ENCODE assay signal across 24 mouse cellular contexts in genomic region chr14:61642668-61643067, GRCm38 (mm10). TPM values are rescaled to one million over a fixed set of nuclear protein-coding genes. Genes with fewer than 3 reads are reported as not detected.
DNase-seq lines count a peak whose midpoint lies in the region; ATAC-seq and TF ChIP-seq lines count a peak whose summit lies in the region.
"Had no signal": no experiment of that assay in that cellular context is flagged by ENCODE, and none has a peak within 500 bp of the region (broad histone marks: within the 10 kb centered on the region; RNA-seq: fewer than 3 reads in every experiment).

No protein-coding gene starts in this region.

- H3K79me2 ChIP-seq in MEL (ENCODE audit: control insufficient read depth, insufficient read depth, low read length, poor library complexity): peaks cover 21% of the 10 kb centered on the region

- H3K4me2 ChIP-seq in lung, embryonic 16.5 days (ENCODE audit: low read depth, low read length): no peak overlapping the region
- H3K4me2 ChIP-seq: embryonic facial prominence, embryonic 12.5 days; forebrain, embryonic 13.5 days; forebrain, embryonic 15.5 days had no signal

- TF ChIP-seq POLR2A in lung, adult 2 months (IDR thresholded peaks at IDR 0.05; ENCODE audit: borderline replicate concordance, extremely low read depth, low read depth, low read length): no peak
- no peak for TF ChIP-seq POLR2A in MEL (IDR thresholded peaks at IDR 0.05; ENCODE audit: control insufficient read depth in 1 of 2, insufficient read depth in 1 of 2, low read depth in 1 of 2, low read length in 2 of 2, poor library complexity in 1 of 2)

- H3K36me3 ChIP-seq in lung, embryonic 16.5 days (ENCODE audit: control insufficient read depth, insufficient read depth, low read length): no peaks in the 10 kb centered on the region; the same call in 1 of the 2 replicates
- peaks cover 21 to 31% of the 10 kb centered on the region in 2 experiments for H3K36me3 ChIP-seq in MEL (ENCODE audit: control insufficient read depth in 1 of 2, insufficient read depth in 2 of 2, low read length in 2 of 2)
- H3K36me3 ChIP-seq: embryonic facial prominence, embryonic 12.5 days; forebrain, embryonic 15.5 days had no signal

- no peaks in the 10 kb centered on the region for H3K4me1 ChIP-seq in lung, embryonic 16.5 days (replicated peaks; ENCODE audit: control insufficient read depth, insufficient read depth, low read length)
- H3K4me1 ChIP-seq in lung, adult 2 months (ENCODE audit: control insufficient read depth, insufficient read depth, low read length): no peaks in the 10 kb centered on the region
- peaks cover 0 to 40% of the 10 kb centered on the region in 2 experiments; a peak in 3 of 4 replicates for H3K4me1 ChIP-seq in MEL (ENCODE audit: control insufficient read depth in 1 of 2, insufficient read depth in 2 of 2, low read length in 2 of 2)
- H3K4me1 ChIP-seq: embryonic facial prominence, embryonic 12.5 days; forebrain, embryonic 13.5 days; forebrain, embryonic 15.5 days had no signal

- no peak for TF ChIP-seq RAD21 in MEL (IDR thresholded peaks at IDR 0.05; ENCODE audit: low read depth, low read length)

- DNase-seq in gastrocnemius, adult 2 months: no peak
- no peak for DNase-seq in gastrocnemius, postnatal 14 days
- no peak for DNase-seq in lung, postnatal 14 days
- DNase-seq in lung, postnatal 25 days (ENCODE audit: low spot score): peak; percentile 44
- no peak for DNase-seq in lung, adult 2 months
- no peak for DNase-seq in MEL (ENCODE audit: low read depth, low spot score)
- DNase-seq: adrenal gland, adult 2 months; adrenal gland, postnatal 10 days; adrenal gland, postnatal 25 days; B cell, adult 2 months; cerebellum, adult 11 months; cerebellum, adult 18-20 months; cerebellum, adult 8-10 months; cerebellum, adult 9-11 months; cerebellum, postnatal 14 days; cerebellum, postnatal 36 days; embryo, embryonic 11 days had no signal

- TF ChIP-seq EP300 in MEL (IDR thresholded peaks at IDR 0.05; ENCODE audit: low read depth in 1 of 2, low read length in 2 of 2): no peak

- H3K9me3 ChIP-seq in lung, embryonic 16.5 days (ENCODE audit: control insufficient read depth, low read length): no peaks in the 10 kb centered on the region
- H3K9me3 ChIP-seq in MEL (replicated peaks; ENCODE audit: insufficient read depth, low read length): no peaks in the 10 kb centered on the region
- H3K9me3 ChIP-seq: embryonic facial prominence, embryonic 12.5 days; forebrain, embryonic 13.5 days; forebrain, embryonic 15.5 days; G1E had no signal

- H3K27ac ChIP-seq in gastrocnemius, adult 2 months: peak overlapping the region; percentile 44; the same call in 1 of the 2 replicates
- no peak overlapping the region for H3K27ac ChIP-seq in lung, embryonic 16.5 days (ENCODE audit: low read length)
- no peak overlapping the region for H3K27ac ChIP-seq in MEL (ENCODE audit: control insufficient read depth, low read depth, low read length)
- H3K27ac ChIP-seq: embryonic facial prominence, embryonic 12.5 days; forebrain, embryonic 13.5 days; forebrain, embryonic 15.5 days had no signal

- WGBS in lung, embryonic 16.5 days: 22% methylated on average over 1 of the region's 1 CpGs
- WGBS in lung, adult 2 months: 50% methylated on average over 1 of the region's 1 CpGs

- peak; percentile 79 for ATAC-seq in lung, embryonic 16.5 days (ENCODE audit: low read depth)
- ATAC-seq: CD4-positive, CD25-positive, alpha-beta regulatory T cell, adult 4 months; forebrain, embryonic 13.5 days; forebrain, embryonic 15.5 days had no signal

- TF ChIP-seq CTCF in gastrocnemius, adult 2 months (IDR thresholded peaks at IDR 0.05): no peak
- no peak for TF ChIP-seq CTCF in lung, adult 2 months (IDR thresholded peaks at IDR 0.05; ENCODE audit: insufficient read depth, low read length)
- TF ChIP-seq CTCF in MEL (IDR thresholded peaks at IDR 0.05 in 2 of 3, conservative IDR thresholded peaks at IDR 0.05 in 1 of 3; ENCODE audit: control insufficient read depth in 1 of 3, insufficient read depth in 1 of 3, low read depth in 2 of 3, low read length in 3 of 3, poor library complexity in 1 of 3, severe bottlenecking in 1 of 3): no peak

- no peaks in the 10 kb centered on the region for H3K27me3 ChIP-seq in lung, embryonic 16.5 days (ENCODE audit: control insufficient read depth, insufficient read depth, low read depth, low read length)
- H3K27me3 ChIP-seq in MEL (ENCODE audit: control insufficient read depth in 1 of 2, insufficient read depth in 2 of 2, low read length in 2 of 2): no peaks in the 10 kb centered on the region
- H3K27me3 ChIP-seq: CH12.LX; embryonic facial prominence, embryonic 12.5 days; forebrain, embryonic 13.5 days; forebrain, embryonic 15.5 days had no signal

- intact Hi-C loops in gastrocnemius, adult 2 months (cut with DNase I): no loop called here
- intact Hi-C loops in gastrocnemius, postnatal 14 days (cut with DNase I; ENCODE audit: low total_unique reads): no loop called here

- H3K9ac ChIP-seq in lung, embryonic 16.5 days (ENCODE audit: low read length): no peak overlapping the region
- H3K9ac ChIP-seq in MEL (ENCODE audit: control insufficient read depth, low read depth, low read length, poor library complexity, severe bottlenecking): no peak overlapping the region
- H3K9ac ChIP-seq: embryonic facial prominence, embryonic 12.5 days; forebrain, embryonic 13.5 days; forebrain, embryonic 15.5 days had no signal

- no peak overlapping the region for H3K4me3 ChIP-seq in gastrocnemius, adult 2 months
- no peak overlapping the region for H3K4me3 ChIP-seq in lung, embryonic 16.5 days (ENCODE audit: low read length)
- H3K4me3 ChIP-seq in lung, adult 2 months (replicated peaks; ENCODE audit: extremely low read depth, low read depth, low read length): no peak overlapping the region
- no peak overlapping the region for H3K4me3 ChIP-seq in MEL (ENCODE audit: control insufficient read depth in 1 of 2, insufficient read depth in 1 of 2, low read depth in 2 of 2, low read length in 2 of 2)
- H3K4me3 ChIP-seq: embryonic facial prominence, embryonic 12.5 days; forebrain, embryonic 13.5 days; forebrain, embryonic 15.5 days had no signal

TF ChIP-seq in MEL, 35 proteins besides CTCF, POLR2A, EP300 and RAD21:
- TF ChIP-seq POLR2AphosphoS2 (IDR thresholded peaks at IDR 0.05; ENCODE audit: low read length) (peak; percentile 38; the same call in 1 of the 2 replicates), MEF2A (IDR thresholded peaks at IDR 0.05; ENCODE audit: extremely low read depth, insufficient replicate concordance, low read depth, low read length, poor library complexity, severe bottlenecking) (no peak)

RNA-seq across cellular contexts. Expression of gene Kcnrg, which starts 35.4 kb away (rescaled TPM):
- not detected for total RNA-seq in gastrocnemius, adult 2 months (2021)
- under 1 TPM; 0.16 to 0.27 TPM for total RNA-seq in gastrocnemius, postnatal 14 days (2021)
- polyA plus RNA-seq in lung, embryonic 16.5 days (2015; fragmentation: Nextera tagmentation; extraction: Ambion mirVana): 1.4 and 2.6 TPM in 2 replicates
- polyA plus RNA-seq in lung, adult 2 months (2012; rRNA removed): 3.0 and 4.9 TPM in 2 replicates
- total RNA-seq in MEL (2012; rRNA removed): 0.04 TPM in 1 of 2 replicates, not detected in the other
- polyA plus RNA-seq in MEL (2012; ENCODE audit: insufficient read depth in 1 of 2, insufficient read length in 2 of 2, low read depth in 1 of 2, low replicate concordance in 2 of 2, missing spikeins in 1 of 2): under 1 TPM in 1 of 2 experiments, not detected in 1; 0.15 TPM
- polyA plus RNA-seq: G1E had no signal

RNA-seq across cellular contexts. Expression of gene Trim13, which starts 44.6 kb away (rescaled TPM):
- total RNA-seq in gastrocnemius, adult 2 months (2021): 1 to 10 TPM; 6.6 to 8.5 TPM
- total RNA-seq in gastrocnemius, postnatal 14 days (2021): 10 to 100 TPM in 1 of 2 experiments, 1 to 10 TPM in 1; 8.0 to 15.8 TPM
- 16.8 TPM in 2 replicates for polyA plus RNA-seq in lung, embryonic 16.5 days (2015; fragmentation: Nextera tagmentation; extraction: Ambion mirVana)
- 2.5 and 4.7 TPM in 2 replicates for polyA plus RNA-seq in lung, adult 2 months (2012; rRNA removed)
- total RNA-seq in MEL (2012; rRNA removed): 5.4 and 5.9 TPM in 2 replicates
- polyA plus RNA-seq in MEL (2012; ENCODE audit: insufficient read depth in 1 of 2, insufficient read length in 2 of 2, low read depth in 1 of 2, low replicate concordance in 2 of 2, missing spikeins in 1 of 2): 1 to 10 TPM in 1 of 2 experiments, not detected in 1; 4.8 TPM
